19 mouse cellular contexts compared by ENCODE assay signal in genomic region chr2:33357250-33357838, GRCm38 (mm10). TPM values are rescaled to one million over a fixed set of nuclear protein-coding genes. Genes with fewer than 3 reads are reported as not detected.
DNase-seq lines count a peak whose midpoint lies in the region; ATAC-seq and TF ChIP-seq lines count a peak whose summit lies in the region.
"Had no signal": no experiment of that assay in that cellular context is flagged by ENCODE, and none has a peak within 500 bp of the region (broad histone marks: within the 10 kb centered on the region; RNA-seq: fewer than 3 reads in every experiment).

No protein-coding gene starts in this region.

- no peaks in the 10 kb centered on the region for H3K9me3 ChIP-seq in forebrain, embryonic 14.5 days (replicated peaks; ENCODE audit: control insufficient read depth, low read length)
- H3K9me3 ChIP-seq in forebrain, embryonic 16.5 days (ENCODE audit: control insufficient read depth, low read length) = no peaks in the 10 kb centered on the region
- H3K9me3 ChIP-seq: midbrain, embryonic 13.5 days; neural tube, embryonic 15.5 days had no signal

- ATAC-seq in forebrain, embryonic 14.5 days = no peak
- no peak for ATAC-seq in forebrain, embryonic 16.5 days
- ATAC-seq: hindbrain, embryonic 16.5 days; midbrain, embryonic 13.5 days had no signal

- no peak overlapping the region for H3K9ac ChIP-seq in forebrain, embryonic 14.5 days (ENCODE audit: low read length)
- H3K9ac ChIP-seq in forebrain, embryonic 16.5 days (replicated peaks; ENCODE audit: low read depth, low read length) = no peak overlapping the region
- H3K9ac ChIP-seq: midbrain, embryonic 13.5 days; neural tube, embryonic 15.5 days had no signal

- no peak for TF ChIP-seq POLR2A in myocyte (IDR thresholded peaks at IDR 0.05; ENCODE audit: insufficient read length, low read depth)

- no peaks in the 10 kb centered on the region for H3K36me3 ChIP-seq in forebrain, embryonic 14.5 days (ENCODE audit: control insufficient read depth, insufficient read depth, low read length)
- H3K36me3 ChIP-seq in forebrain, embryonic 16.5 days (ENCODE audit: control insufficient read depth, insufficient read depth) = no peaks in the 10 kb centered on the region
- H3K36me3 ChIP-seq in myocyte (ENCODE audit: control insufficient read depth, insufficient read depth) = no peaks in the 10 kb centered on the region

- intact Hi-C loops in left cerebral cortex, adult 2 months (cut with DNase I) = no loop called here

- H3K27ac ChIP-seq in forebrain, embryonic 14.5 days (ENCODE audit: low read depth, low read length) = 0 out of 2 replicates have a peak overlapping the region, but pooled peaks have one; percentile 16
- H3K27ac ChIP-seq in forebrain, embryonic 16.5 days (ENCODE audit: low read length) = no peak overlapping the region
- peak overlapping the region; percentile 78; the same call in 1 of the 2 replicates for H3K27ac ChIP-seq in layer of hippocampus, adult 2 months
- H3K27ac ChIP-seq in left cerebral cortex, adult 2 months = no peak overlapping the region
- H3K27ac ChIP-seq: midbrain, embryonic 13.5 days; neural tube, embryonic 15.5 days had no signal

- H3K27me3 ChIP-seq in forebrain, embryonic 14.5 days (replicated peaks; ENCODE audit: control insufficient read depth, insufficient read depth, low read length) = no peaks in the 10 kb centered on the region
- H3K27me3 ChIP-seq in forebrain, embryonic 16.5 days (replicated peaks; ENCODE audit: control insufficient read depth, insufficient read depth, low read length) = no peaks in the 10 kb centered on the region
- H3K27me3 ChIP-seq in myocyte (ENCODE audit: control insufficient read depth, insufficient read depth, insufficient read length) = no peaks in the 10 kb centered on the region
- H3K27me3 ChIP-seq: CH12.LX; midbrain, embryonic 13.5 days; neural tube, embryonic 15.5 days had no signal

- no peak for DNase-seq in forebrain, embryonic 14.5 days (ENCODE audit: low spot score)
- DNase-seq in layer of hippocampus, adult 2 months (ENCODE audit: low spot score in 2 of 2) = no peak
- DNase-seq in layer of hippocampus, postnatal 14 days (ENCODE audit: low spot score in 2 of 2) = no peak
- DNase-seq in urinary bladder, postnatal 14 days (ENCODE audit: low spot score) = peak; percentile 36
- no peak for DNase-seq in urinary bladder, adult 2 months (ENCODE audit: low spot score)
- DNase-seq in left cerebral cortex, adult 2 months (ENCODE audit: extremely low spot score in 1 of 2, low spot score in 2 of 2) = no peak
- DNase-seq: adrenal gland, postnatal 36 days; gastrocnemius, postnatal 14 days; kidney, adult 11 months; layer of hippocampus, postnatal 36 days; left cerebral cortex, postnatal 4 days; liver; right cerebral cortex, postnatal 25 days had no signal

- no peak overlapping the region for H3ac ChIP-seq in myocyte (ENCODE audit: control insufficient read depth, insufficient read length)

- TF ChIP-seq CTCF in layer of hippocampus, adult 2 months (conservative IDR thresholded peaks at IDR 0.05) = no peak
- no peak for TF ChIP-seq CTCF in left cerebral cortex, adult 2 months (IDR thresholded peaks at IDR 0.05)

- H3K4me3 ChIP-seq in forebrain, embryonic 14.5 days (ENCODE audit: low read depth, low read length) = no peak overlapping the region
- no peak overlapping the region for H3K4me3 ChIP-seq in forebrain, embryonic 16.5 days (replicated peaks; ENCODE audit: low read length)
- no peak overlapping the region for H3K4me3 ChIP-seq in layer of hippocampus, adult 2 months
- H3K4me3 ChIP-seq in myocyte = no peak overlapping the region
- no peak overlapping the region for H3K4me3 ChIP-seq in left cerebral cortex, adult 2 months
- H3K4me3 ChIP-seq: midbrain, embryonic 13.5 days; neural tube, embryonic 15.5 days had no signal

- H3K4me1 ChIP-seq in forebrain, embryonic 14.5 days (ENCODE audit: control insufficient read depth, insufficient read depth, low read length) = peaks cover 26% of the 10 kb centered on the region
- H3K4me1 ChIP-seq in forebrain, embryonic 16.5 days (replicated peaks; ENCODE audit: control insufficient read depth, insufficient read depth, low read length) = peaks cover 32% of the 10 kb centered on the region

- H3K79me2 ChIP-seq in myocyte (ENCODE audit: control insufficient read depth, insufficient read depth) = no peaks in the 10 kb centered on the region

- H3K4me2 ChIP-seq in forebrain, embryonic 14.5 days (ENCODE audit: low read length) = no peak overlapping the region
- no peak overlapping the region for H3K4me2 ChIP-seq in forebrain, embryonic 16.5 days (ENCODE audit: low read length)
- H3K4me2 ChIP-seq in myocyte (ENCODE audit: low read depth) = no peak overlapping the region
- H3K4me2 ChIP-seq: midbrain, embryonic 13.5 days; neural tube, embryonic 15.5 days had no signal

- 89% methylated on average over 7 of the region's 7 CpGs for WGBS in forebrain, embryonic 14.5 days
- 84% methylated on average over 7 of the region's 7 CpGs for WGBS in forebrain, embryonic 16.5 days

TF ChIP-seq in myocyte, 11 proteins besides CTCF, POLR2A, EP300 and RAD21:
- TF ChIP-seq E2F4 (IDR thresholded peaks at IDR 0.05; ENCODE audit: insufficient read depth) (no peak), REST (IDR thresholded peaks at IDR 0.05; ENCODE audit: insufficient read depth, insufficient read length) (no peak), TCF12 (IDR thresholded peaks at IDR 0.05; ENCODE audit: insufficient read depth, poor library complexity, severe bottlenecking) (no peak), MYOD1 (IDR thresholded peaks at IDR 0.05; ENCODE audit: control insufficient read depth in 1 of 3, insufficient read length in 2 of 3, low read depth in 2 of 3) (peak in 2 of 3 experiments; percentile 20 to 48), USF1 (IDR thresholded peaks at IDR 0.05; ENCODE audit: low read depth) (no peak), SRF (IDR thresholded peaks at IDR 0.05; ENCODE audit: control insufficient read depth, insufficient read length, low read depth) (no peak), CEBPB (IDR thresholded peaks at IDR 0.05; ENCODE audit: insufficient read depth, poor library complexity, severe bottlenecking) (no peak)
TF ChIP-seq in myocyte: peak in this region for 1.

RNA-seq across cellular contexts. Expression of gene Ralgps1, which starts 13.9 kb away (rescaled TPM):
- 32.6 and 40.2 TPM in 2 replicates for polyA plus RNA-seq in forebrain, embryonic 14.5 days (2014; fragmentation: Nextera tagmentation; extraction: Ambion mirVana)
- polyA plus RNA-seq in forebrain, embryonic 16.5 days (2015; fragmentation: Nextera tagmentation; extraction: Ambion mirVana) = 44.8 and 50.4 TPM in 2 replicates
- 10 to 100 TPM; 68.2 TPM for total RNA-seq in layer of hippocampus, adult 2 months (2021)
- 10 to 100 TPM; 63.8 to 64.1 TPM for total RNA-seq in layer of hippocampus, postnatal 14 days (2021)
- polyA plus RNA-seq in urinary bladder, adult 2 months (2012; rRNA removed) = 8.2 and 8.4 TPM in 2 replicates
- 1.3 TPM for polyA plus RNA-seq in myocyte (2012; fragmentation: generic; extraction: Trizol)
- total RNA-seq in left cerebral cortex, adult 2 months (2021) = 10 to 100 TPM; 62.8 to 70.2 TPM

Comparison
In these comparisons a context has a peak if more than half of its experiments do, and no peak if none do; other contexts are left out.
1. H3K27ac ChIP-seq: peak in forebrain, embryonic 14.5 days (single experiment) and layer of hippocampus, adult 2 months (single experiment); none in forebrain, embryonic 16.5 days (single experiment) and left cerebral cortex, adult 2 months (single experiment).